Mouse (Mus musculus) MN1 (cell line): ENCODE measurements around the gene Os9.
A peak's percentile ranks its signal among the peaks of the same experiment; 100 is the strongest.
"Not testable (repeated sequence)": the region's sequence is repeated elsewhere in the genome, so short reads cannot be mapped to it uniquely, and the experiment has no call there.

ENCODE experiments used
- DNase-seq: peaks from one replicate; pipeline ENCODE4 v3.0.0-alpha.2; 2016; ENCODE audit warnings: low spot score

The Os9 gene

DNA sequence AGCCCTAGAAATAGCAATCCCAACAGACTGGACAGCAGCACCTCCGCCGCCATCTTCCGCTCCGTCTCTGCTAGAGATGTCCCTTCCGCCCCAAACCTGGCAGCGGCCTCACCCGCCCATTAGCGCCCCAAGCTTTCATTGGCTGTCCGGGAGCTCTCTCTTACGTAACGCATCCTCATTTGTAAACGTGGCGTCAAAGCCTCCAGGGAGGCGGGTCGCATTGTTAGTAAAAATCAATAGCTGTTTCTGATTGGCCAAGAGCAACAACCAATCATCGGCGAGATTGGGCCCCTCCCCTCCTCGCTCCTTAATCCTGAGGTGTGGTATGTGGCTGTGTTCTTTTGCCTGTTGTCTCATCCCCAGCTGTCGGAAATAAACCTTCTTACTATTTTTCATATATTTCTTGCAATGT is at the start of gene Os9:
Gene Os9, minus strand, starts transcription at position 66 of the 412 bp plus-strand sequence.
- peak; percentile 100 for DNase-seq

- DNase-seq = no peak
Measured at GRCm38 (mm10) chr10:127170002-127170401, 49.1 kb upstream of the Os9 start.

DNA sequence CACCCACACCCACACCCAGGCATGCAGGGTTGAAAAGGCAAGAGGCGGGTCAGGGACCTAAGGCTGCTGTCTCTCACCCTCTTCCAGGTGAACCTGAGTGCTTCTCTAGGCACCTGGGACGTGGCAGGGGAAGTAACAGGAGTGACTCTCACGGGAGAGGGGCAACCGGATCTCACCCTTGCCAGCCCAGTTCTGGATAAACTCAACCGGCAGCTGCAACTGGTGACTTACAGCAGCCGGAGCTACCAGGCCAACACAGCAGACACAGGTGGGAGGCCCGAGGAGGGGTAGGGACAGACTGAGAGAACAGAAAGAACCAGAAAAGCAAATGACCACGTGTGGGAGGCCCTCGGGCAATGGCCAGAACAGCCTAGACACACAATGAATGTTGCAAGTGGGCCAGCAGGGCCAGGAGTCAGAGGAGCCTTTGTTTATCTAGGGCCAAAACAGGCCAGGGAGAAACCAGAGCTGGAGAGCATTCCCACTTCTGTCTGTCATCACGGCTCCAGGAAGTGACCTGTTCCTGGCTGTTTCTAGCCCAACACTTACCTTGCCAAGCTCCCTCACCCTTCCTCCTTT is 46.8 kb upstream of the Os9 start:
- DNase-seq = peak; percentile 40

DNA sequence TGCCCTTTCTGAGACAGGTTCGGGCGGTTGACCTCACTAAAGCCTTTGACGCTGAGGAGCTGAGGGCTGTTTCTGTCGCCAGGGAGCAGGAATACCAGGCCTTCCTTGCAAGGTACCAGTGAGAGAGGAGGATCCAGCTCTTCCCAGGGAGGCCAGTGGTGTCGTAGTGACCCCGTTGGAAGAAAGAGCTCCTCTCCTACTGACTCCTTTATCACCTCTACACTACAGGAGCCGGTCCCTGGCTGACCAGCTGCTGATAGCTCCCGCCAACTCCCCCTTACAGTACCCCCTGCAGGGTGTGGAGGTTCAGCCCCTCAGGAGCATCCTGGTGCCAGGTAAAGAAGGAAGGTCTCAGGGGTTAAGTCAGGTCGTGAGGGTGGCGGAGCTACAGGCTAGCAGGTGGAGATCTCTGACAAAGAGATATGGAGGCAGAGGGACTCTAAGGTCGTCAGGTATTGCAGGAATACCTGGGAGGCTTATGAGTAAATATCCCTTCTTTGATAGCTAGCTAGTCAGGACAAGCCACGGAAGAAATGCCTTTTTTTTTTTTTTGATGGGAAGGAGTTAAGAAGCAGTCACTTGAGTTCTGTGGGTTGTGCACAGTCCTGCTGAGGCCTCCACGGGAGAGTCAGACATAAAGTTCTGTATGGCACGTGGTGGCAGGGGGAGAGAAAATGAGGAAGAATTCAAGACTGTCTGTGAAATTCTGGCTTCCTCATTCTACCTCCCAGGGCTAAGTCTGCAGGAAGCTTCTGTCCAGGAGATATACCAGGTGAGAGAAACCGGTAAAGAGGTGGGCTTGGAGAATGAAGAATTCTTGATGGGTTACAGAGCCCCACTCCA is 46.1 kb upstream of the Os9 start:
- no peak for DNase-seq

- no peak for DNase-seq
Measured at GRCm38 (mm10) chr10:127166404-127166715, 45.4 kb upstream of the Os9 start.

GRCm38 (mm10) chr10:127165654-127166403 is 44.9 kb upstream of the Os9 start:
- DNase-seq = no peak

GRCm38 (mm10) chr10:127165354-127165653 is 44.4 kb upstream of the Os9 start:
- no peak for DNase-seq

- peak; percentile 45 for DNase-seq
Measured at GRCm38 (mm10) chr10:127164631-127165353, 43.9 kb upstream of the Os9 start, which contains the start of gene B4galnt1. B4galnt1 (plus strand) TSS chr10:127165225.

- no peak for DNase-seq
Measured at GRCm38 (mm10) chr10:127164190-127164589, 43.3 kb upstream of the Os9 start.

DNA sequence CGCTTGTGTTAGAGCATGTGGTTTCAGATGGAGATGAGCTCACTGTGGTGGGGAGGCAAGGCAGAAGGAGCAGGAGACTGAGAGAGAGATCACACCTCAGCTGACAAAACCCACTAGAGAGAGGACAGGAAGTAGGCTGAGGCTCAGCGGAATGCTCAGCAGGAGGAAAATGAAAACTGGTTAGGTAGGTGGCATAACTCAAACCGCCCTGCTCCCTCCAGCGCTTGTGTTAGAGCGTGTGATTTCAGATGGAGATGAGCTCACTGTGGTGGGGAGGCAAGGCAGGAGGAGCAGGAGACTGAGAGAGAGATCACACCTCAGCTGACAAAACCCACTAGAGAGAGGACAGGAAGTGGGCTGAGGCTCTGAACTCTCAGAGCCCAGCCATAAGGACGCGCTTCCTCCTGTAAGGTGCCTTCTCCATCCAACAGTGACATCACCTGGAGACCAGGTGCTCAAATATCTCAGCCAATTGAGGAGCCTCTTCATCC is 41.9 kb upstream of the Os9 start:
- DNase-seq = not testable (repeated sequence)

- DNase-seq = no peak
Measured at GRCm38 (mm10) chr10:127160728-127161127, 39.8 kb upstream of the Os9 start.

DNA sequence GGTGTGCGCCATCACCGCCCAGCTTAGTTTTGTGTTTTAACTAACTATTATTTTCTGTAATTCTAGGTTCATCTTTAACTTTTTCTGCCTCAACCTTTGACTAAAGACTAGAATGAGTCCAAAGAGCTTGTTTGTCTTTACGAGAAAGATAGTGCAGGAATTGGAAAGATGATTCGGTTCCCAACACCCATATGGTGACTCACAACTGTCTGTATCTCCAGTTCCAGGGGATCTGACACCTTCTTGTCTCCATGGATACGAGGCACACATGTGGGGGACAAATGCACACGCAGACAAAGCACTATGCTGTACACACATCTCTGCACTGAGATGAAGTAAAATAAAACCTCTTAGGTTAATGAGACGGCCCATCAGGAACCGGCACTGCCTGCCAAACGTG is 39.1 kb upstream of the Os9 start:
- DNase-seq = no peak

- no peak for DNase-seq
Measured at GRCm38 (mm10) chr10:127158471-127158870, 37.5 kb upstream of the Os9 start.

DNA sequence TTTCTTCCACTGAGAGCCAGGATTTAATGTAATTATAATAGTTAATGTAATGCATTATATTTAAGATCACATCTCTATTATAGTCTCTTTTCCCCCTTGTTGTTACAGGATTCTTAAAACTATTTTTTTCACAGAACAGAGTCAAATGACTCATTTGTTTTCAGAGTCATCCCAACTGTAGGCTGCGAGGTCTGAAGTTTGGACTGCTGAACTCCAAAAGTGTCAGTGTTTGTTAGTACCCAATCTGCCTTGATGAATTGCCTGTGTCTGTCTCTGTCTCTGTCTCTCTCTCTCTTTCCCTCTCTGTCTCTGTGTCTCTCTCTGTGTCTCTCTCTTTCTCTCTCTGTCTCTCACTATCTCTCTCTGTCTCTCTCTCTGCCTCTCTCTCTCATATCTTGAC is 35.6 kb upstream of the Os9 start:
- no peak for DNase-seq

- no peak for DNase-seq
Measured at GRCm38 (mm10) chr10:127156089-127156488, 35.2 kb upstream of the Os9 start.

DNA sequence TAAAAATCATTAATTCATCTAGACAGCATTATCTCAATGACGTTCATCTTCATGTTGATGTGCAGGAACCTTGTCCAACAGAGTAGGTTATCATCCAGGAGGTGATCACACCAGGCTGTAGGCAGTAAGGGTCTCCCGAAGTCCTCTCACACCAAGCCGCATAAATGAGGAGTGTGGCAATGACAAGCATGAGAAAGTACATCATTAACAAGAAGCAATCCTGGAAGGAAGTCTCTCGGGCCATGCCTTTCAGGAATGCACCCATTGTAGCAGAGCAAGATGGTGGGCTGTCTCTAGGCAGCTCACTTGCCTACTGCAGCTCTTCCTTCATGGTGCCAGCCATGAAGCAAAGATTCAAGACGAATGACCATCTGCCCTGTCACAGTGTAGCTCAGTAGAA is 33.7 kb upstream of the Os9 start:
- DNase-seq = no peak

DNA sequence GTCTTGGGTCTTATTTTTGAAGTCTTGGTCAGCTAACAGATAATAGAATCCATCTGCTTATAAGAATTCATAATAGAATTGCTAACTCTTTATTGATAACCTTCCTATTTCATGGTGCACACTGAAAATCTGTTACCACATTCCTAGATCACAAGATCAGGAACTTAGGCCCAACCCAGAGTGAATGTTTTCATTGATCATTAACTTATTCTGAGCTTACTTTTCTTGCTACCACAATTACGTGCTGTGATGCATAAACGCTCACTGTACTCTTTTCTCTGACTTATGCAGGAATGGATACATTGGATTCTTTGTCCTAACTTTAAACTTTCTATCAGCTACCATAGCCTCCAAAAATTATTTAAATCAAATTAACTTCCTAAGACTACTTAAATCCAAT is 33.3 kb upstream of the Os9 start:
- DNase-seq = no peak

DNA sequence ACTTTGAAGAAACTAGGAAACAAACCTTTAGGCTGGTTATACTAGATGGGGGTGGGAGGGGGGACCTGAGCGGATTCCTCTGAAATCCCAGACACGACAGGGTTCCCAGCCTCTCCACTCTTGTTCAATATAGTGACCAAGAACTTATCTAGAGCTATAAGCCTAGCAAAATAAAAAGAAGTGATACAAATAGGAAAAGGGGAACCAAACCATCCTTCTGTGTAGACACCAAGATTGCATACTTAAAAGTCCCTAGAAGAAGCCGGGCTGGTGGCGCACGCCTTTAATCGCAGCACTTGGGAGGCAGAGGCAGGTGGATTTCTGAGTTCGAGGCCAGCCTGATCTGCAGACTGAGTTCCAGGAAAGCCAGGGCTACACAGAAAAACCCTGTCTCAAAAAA is 32.4 kb upstream of the Os9 start:
- DNase-seq = no peak

DNA sequence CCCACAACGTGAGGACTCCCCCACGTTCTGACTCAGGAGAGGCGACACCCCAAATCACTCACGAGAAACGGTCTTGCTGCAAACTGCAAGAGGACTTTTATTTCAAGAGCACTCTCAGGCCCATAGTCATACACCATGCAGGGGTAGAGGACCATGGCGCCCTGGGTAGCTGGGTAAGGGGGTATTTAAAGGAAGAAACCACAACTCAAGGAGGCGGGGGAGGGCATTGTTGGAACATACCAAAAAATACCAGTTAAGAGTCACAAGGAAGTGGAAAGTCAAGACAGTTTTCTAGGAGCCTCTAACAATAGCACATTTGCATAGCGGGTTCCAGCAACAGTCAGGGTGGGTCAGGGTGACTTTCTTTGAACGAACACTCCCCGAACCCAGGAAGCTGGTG is 31.6 kb upstream of the Os9 start:
- DNase-seq = not testable (repeated sequence)

DNA sequence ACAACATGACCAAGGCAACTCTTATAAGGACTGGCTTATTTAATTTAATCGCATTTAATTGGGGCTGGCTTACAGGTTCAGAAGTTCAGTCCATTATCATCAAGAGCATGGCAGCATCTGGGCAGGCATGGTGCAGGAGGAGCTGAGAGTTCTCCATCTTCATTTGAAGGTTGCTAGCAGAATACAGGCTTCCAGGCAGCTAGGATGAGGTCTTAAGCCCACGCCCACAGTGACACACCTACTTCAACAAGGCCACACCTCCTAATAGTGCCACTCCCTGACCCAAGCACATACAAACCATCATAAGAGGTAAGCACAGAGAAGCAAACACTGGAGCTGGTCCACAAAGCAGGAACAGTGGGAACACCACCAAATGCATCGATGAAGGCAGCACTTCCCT is 30.3 kb upstream of the Os9 start:
- DNase-seq = not testable (repeated sequence)

- DNase-seq = no peak
Measured at GRCm38 (mm10) chr10:127150471-127150872, 29.5 kb upstream of the Os9 start.

DNA sequence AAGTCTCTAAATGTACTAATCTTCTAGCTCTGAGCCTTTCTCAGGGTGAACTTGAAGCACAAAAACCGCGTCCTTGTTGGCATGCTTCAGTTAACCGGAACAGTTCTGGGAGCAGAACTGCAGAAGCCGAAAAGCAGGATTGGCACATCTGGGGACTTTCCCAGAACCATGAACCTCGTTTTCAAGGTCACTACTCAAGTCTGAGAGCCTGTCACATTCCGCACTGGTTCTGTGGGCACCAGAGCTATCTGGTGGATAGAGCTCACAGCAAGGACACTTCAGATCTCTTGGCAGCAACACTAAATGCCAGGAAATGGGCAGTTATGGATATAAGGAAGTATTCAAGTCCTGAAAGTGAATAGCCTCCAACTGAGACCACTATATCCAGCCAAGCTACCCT is 26.2 kb upstream of the Os9 start:
- no peak for DNase-seq
